Mouse (Mus musculus) midbrain, embryonic 16.5 days (tissue): ENCODE measurements around the gene Kdm2b. TPM values are rescaled to one million over a fixed set of nuclear protein-coding genes. Genes with fewer than 3 reads are reported as not detected.

ENCODE experiments used
- ATAC-seq: fragments of 200-750 bp; cut with Nextera tagmentation; 2 replicates; pipeline ENCODE4 v1.8.0; 2017; ENCODE audit warnings: moderate TSS enrichment
- H3K27ac ChIP-seq: fragments of 300-500 bp; sonication (generic); 2 replicates; pipeline ENCODE4 v1.5.1; 2014; ENCODE audit warnings: mild to moderate bottlenecking, low read length, mixed read lengths
- H3K27me3 ChIP-seq: fragments of 300-500 bp; sonication (generic); 2 replicates; pipeline ENCODE4 v1.6.1; 2014; ENCODE audit warnings: low read depth, low read length, mixed read lengths; ENCODE audit not compliant: control insufficient read depth, insufficient read depth
- H3K36me3 ChIP-seq: fragments of 300-500 bp; sonication (generic); 2 replicates; pipeline ENCODE4 v1.6.1; 2014; ENCODE audit warnings: mild to moderate bottlenecking, low read length, moderate library complexity, mixed read lengths; ENCODE audit not compliant: control insufficient read depth, insufficient read depth
- H3K4me1 ChIP-seq: fragments of 300-500 bp; sonication (generic); 2 replicates; pipeline ENCODE4 v1.6.1; 2014; ENCODE audit warnings: mild to moderate bottlenecking, low read length, mixed read lengths; ENCODE audit not compliant: control insufficient read depth, insufficient read depth
- H3K4me2 ChIP-seq: fragments of 300-500 bp; sonication (generic); 2 replicates; pipeline ENCODE4 v1.6.1; 2014; ENCODE audit warnings: mild to moderate bottlenecking, low read length, mixed read lengths
- H3K4me3 ChIP-seq: fragments of 300-500 bp; sonication (generic); 2 replicates; pipeline ENCODE4 v1.5.1; 2014; ENCODE audit warnings: low read depth, mild to moderate bottlenecking, low read length, moderate library complexity, mixed read lengths
- H3K9ac ChIP-seq: fragments of 300-500 bp; sonication (generic); 2 replicates; pipeline ENCODE4 v1.6.1; 2014; ENCODE audit warnings: low read depth, low read length, mixed read lengths
- H3K9me3 ChIP-seq: fragments of 300-500 bp; sonication (generic); replicated peaks from 2 replicates; pipeline ENCODE4 v1.6.1; 2014; ENCODE audit warnings: mild to moderate bottlenecking, low read length, mixed read lengths; ENCODE audit not compliant: control insufficient read depth, poor library complexity, severe bottlenecking
- WGBS: fragments of 180-500 bp; shearing (Covaris S2); extraction: QIAGEN DNeasy Blood & Tissue Kit; methylation state at CpG from one replicate; pipeline ENCODE4 v1.1.7; 2014; 5-methylcytosine and 5-hydroxymethylcytosine counted together
- polyA plus RNA-seq: library from polyadenylated mRNA; unstranded; fragments of >200 nt; fragmentation: Nextera tagmentation; extraction: Ambion mirVana; gene quantifications from 2 replicates; pipeline ENCODE4 v1.2.1, GENCODE M21; 2015

The Kdm2b gene
- polyA plus RNA-seq, 1 experiment from 2014 or later, result 117 TPM

DNA sequence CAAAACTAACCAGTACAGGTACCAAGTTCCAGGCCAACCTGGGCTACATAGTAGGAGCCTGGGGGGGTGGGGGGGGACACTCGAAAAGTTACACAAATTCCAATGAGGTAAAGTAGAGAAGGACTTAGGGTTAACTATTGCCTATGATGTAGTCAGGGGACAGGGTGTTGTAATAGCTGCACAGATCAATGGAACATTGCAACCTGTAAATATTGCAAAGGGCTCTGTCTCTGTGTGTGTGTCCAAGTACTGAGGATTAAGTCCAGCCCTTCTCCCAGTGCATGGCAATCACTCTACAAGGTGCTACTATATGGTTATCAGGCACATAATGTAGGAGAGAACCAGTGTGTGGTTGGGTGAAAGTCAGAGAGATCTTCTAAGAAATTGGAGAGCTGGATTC lies 11.3 kb upstream of the Kdm2b start:
- no peaks in the 10 kb centered on the region; the same call in 1 of the 2 replicates for H3K4me1 ChIP-seq
- no peaks in the 10 kb centered on the region for H3K36me3 ChIP-seq
- H3K27me3 ChIP-seq, result no peaks in the 10 kb centered on the region
- no peak overlapping the region for H3K9ac ChIP-seq
- no peak overlapping the region for H3K4me3 ChIP-seq
- no peak overlapping the region for H3K4me2 ChIP-seq
- H3K27ac ChIP-seq, result no peak overlapping the region
- WGBS, result 76% methylated on average over 1 of the region's 1 CpGs
- no peak for ATAC-seq
- H3K9me3 ChIP-seq, result no peaks in the 10 kb centered on the region

DNA sequence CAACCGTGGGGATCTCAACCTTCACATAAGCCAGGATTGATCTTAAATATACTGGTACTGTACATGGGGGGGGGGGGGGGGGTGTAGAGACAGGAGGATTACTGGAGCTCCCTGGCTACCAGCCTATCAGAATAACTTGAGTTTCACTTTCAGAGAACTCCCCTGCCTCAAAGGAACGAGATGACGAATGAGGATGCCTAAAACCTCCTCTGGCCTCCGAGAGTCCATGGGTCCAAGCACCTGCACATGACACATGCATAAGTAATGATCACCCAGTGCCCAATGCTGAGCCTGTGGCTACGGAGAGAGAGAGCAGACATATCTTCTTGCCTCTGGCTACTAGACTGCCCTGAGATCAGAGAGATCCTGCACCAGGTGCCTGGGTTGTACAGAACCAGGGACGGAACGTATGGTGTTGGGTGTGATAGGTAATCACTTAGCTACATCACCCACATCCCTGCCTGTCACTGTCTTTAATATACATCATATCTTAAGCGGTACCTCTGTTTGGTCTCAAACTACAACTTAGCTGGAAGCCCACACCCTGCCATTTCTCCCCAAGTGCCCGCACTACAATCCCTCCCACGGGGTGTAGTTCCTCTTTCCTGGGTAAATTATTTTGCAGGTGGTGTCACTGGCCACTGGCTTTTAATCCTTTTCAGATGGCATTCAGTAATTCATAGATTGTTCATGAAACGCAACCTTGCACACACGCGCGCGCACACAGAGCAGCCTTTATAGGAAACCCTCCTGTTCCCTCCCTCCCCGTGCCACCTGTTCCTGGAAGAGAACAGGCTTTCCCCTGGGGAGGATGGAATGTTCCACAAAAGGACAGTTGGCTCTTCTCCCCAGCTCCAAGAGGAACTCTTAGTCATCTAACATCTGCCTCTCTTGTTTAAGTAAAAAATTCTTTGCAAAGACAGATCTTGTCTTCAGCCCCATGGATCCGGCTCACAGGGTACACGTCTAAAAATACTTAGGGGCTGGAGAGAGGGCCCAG lies 7.9 kb upstream of the Kdm2b start:
- no peak overlapping the region for H3K4me3 ChIP-seq
- H3K9me3 ChIP-seq, result no peaks in the 10 kb centered on the region
- no peak overlapping the region for H3K9ac ChIP-seq
- no peaks in the 10 kb centered on the region for H3K27me3 ChIP-seq
- no peak overlapping the region for H3K27ac ChIP-seq
- H3K36me3 ChIP-seq, result no peaks in the 10 kb centered on the region
- ATAC-seq, result no peak
- WGBS, result 85% methylated on average over 18 of the region's 18 CpGs
- no peak overlapping the region for H3K4me2 ChIP-seq
- H3K4me1 ChIP-seq, result no peaks in the 10 kb centered on the region

DNA sequence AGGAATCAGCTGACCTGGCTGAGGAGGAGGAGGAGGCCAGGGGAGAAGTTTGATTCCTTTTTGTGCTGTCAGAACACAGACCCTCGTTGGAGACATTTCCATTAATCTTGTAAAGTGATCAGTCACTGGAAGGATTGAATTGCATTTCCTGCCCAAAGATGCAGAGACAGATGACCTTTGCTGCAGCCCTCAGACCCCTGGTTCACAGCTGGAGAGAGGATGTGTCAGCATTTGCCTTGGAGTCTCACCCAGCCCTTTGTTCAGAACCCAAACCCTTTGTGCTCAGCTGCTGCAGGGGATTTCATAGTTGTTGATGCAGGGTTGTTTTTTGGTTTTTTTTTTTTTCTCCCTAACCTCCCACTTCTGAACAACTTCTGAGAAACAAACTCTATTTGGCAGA lies 5.3 kb upstream of the Kdm2b start:
- no peaks in the 10 kb centered on the region for H3K9me3 ChIP-seq
- no peak overlapping the region for H3K4me2 ChIP-seq
- H3K27me3 ChIP-seq, result no peaks in the 10 kb centered on the region
- no peak for ATAC-seq
- peaks cover 16% of the 10 kb centered on the region for H3K4me1 ChIP-seq
- no peak overlapping the region for H3K9ac ChIP-seq
- H3K4me3 ChIP-seq, result no peak overlapping the region
- no peaks in the 10 kb centered on the region for H3K36me3 ChIP-seq
- H3K27ac ChIP-seq, result no peak overlapping the region
- WGBS, result 0% methylated on average over 1 of the region's 1 CpGs

DNA sequence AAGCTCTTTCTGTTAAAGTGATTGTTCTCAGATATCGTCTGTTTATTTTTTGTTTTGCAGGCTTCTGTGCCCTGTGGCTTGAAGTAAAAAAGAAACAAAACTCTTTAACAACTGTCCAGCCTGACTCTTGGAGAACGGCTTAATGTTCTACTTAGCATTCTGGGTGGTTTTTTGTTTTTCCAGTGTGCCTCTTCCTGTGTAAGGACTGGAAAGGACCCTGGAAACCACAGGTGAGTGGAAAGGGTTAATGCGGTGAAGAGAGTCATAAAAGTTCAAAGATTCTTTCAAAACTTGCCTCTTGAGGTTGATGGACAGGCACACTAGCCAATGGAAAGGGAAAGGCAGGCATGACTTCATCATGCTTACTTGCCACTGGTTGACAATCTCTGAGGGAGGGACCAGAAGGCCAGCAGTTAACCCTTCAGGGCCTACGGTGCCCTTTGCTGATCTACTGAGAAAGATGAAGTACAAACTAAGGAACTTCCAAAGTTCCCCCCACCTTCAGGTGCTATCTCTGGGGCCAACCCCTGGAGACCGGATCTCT lies 4.8 kb upstream of the Kdm2b start:
- Histone ChIP-seq H3K36me3 (no peaks in the 10 kb centered on the region), H3K4me1 (peaks cover 21% of the 10 kb centered on the region), H3K9ac (no peak overlapping the region), H3K4me3 (no peak overlapping the region), H3K27me3 (no peaks in the 10 kb centered on the region), H3K27ac (no peak overlapping the region), H3K4me2 (0 out of 2 replicates have a peak overlapping the region, but pooled peaks have one; percentile 2), H3K9me3 (no peaks in the 10 kb centered on the region)
- 12% methylated on average over 5 of the region's 5 CpGs for WGBS
- no peak for ATAC-seq

DNA sequence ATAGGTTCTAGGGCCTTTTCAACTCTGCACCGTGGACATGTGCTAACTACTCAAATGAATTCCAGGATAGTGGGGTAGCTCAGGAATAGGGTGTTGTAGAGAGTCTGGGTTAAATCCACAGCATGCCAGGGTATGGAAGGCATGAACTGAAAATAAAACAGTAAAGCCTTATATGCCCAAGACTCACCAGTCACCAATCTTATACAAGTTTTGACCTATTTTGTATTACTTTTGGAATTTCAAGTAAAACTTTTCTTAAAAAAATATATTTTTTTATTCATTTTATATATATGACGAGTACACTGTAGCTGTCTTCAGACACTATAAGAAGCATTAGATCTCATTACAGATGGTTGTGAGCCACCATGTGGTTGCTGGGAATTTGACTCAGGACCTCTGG lies 4.2 kb upstream of the Kdm2b start:
- no peak for ATAC-seq
- 60% methylated on average over 2 of the region's 2 CpGs for WGBS
- Histone ChIP-seq H3K9me3 (no peaks in the 10 kb centered on the region), H3K27me3 (no peaks in the 10 kb centered on the region), H3K9ac (no peak overlapping the region), H3K4me1 (peaks cover 21% of the 10 kb centered on the region), H3K4me3 (no peak overlapping the region), H3K27ac (no peak overlapping the region), H3K4me2 (no peak overlapping the region), H3K36me3 (no peaks in the 10 kb centered on the region)

DNA sequence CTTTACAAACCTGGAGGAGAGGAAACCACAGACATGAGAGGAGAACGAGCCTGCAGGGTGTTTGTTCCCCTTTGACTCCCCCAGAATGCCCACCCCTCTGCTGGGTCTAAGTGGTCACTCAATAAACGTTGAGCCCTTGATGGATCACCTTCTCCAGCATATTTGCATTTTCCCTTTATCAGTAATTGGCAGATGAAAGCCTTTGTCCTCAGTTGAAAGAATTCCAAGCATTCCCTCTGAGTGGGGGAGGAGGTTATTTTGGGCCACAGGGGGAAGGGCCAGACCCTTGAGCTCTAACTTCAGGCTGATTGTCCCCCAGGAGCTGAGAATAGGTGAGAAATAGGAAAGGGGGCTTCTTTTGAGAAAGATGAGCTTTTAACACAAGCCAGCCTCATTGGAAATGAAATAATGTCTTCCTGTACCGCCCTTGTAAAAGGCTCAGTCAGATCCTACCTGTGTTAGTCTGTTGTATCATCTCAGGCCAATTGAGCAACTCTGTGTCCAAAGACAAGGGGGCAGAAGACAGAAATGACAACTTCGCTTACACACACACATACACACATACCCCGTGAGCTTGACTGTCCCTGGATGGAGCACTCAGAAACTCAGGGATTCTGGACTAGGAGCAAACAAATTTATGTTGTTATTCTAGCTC lies 1.9 kb upstream of the Kdm2b start:
- Histone ChIP-seq H3K27ac (no peak overlapping the region), H3K4me2 (peak overlapping the region; percentile 90; the same call in 1 of the 2 replicates), H3K9ac (0 out of 2 replicates have a peak overlapping the region, but pooled peaks have one; percentile 14)

DNA sequence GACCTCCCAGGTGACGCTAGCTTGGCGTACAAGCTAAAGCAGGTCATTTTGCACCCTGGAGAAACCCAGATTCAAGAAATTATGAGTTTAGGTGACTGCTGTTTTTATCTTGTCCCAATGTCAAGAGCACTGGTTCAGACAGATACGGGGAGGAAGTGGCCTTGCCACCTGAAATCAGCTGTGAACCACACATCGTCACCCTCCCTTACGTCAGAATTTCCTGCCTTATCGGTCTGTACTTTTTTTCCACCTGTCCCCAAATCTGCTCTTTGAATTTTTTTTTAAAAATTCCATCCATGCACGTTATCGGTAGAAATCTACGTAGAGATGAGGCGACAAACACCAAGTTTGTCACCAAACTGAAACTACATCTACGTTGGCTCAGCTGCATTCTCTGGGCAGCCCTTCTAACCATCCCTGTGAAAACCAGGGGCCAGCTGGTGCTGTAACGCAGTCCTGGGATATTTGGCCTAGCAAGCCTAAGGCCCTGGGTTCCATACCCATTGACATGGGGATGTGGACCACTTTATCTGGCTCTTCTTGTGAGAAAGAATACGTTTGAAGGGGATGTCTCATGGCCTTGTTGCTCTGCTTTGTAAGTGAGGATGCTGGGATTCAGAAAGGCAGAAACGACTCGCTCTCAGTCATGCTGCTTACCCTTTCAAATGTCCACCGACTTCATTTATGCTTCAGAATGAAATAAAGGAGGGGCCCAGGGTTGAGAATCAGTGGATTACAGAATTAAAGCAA lies 963 bp upstream of the Kdm2b start:
- H3K4me1 ChIP-seq, result peaks cover 35% of the 10 kb centered on the region
- H3K4me3 ChIP-seq, result peak overlapping the region; percentile 74
- no peaks in the 10 kb centered on the region for H3K27me3 ChIP-seq
- no peak for ATAC-seq
- peak overlapping the region; percentile 90 for H3K4me2 ChIP-seq
- no peak overlapping the region; the same call in 1 of the 2 replicates for H3K27ac ChIP-seq
- no peaks in the 10 kb centered on the region for H3K9me3 ChIP-seq
- 15% methylated on average over 16 of the region's 16 CpGs for WGBS
- H3K9ac ChIP-seq, result peak overlapping the region; percentile 53; the same call in 1 of the 2 replicates
- no peaks in the 10 kb centered on the region for H3K36me3 ChIP-seq

More for the DNA sequence above, 1.9 kb upstream of the Kdm2b start:
- Histone ChIP-seq H3K4me3 (no peak overlapping the region), H3K9me3 (no peaks in the 10 kb centered on the region), H3K4me1 (peaks cover 35% of the 10 kb centered on the region), H3K36me3 (no peaks in the 10 kb centered on the region), H3K27me3 (no peaks in the 10 kb centered on the region)
- no peak for ATAC-seq
- WGBS, result 29% methylated on average over 5 of the region's 5 CpGs

DNA sequence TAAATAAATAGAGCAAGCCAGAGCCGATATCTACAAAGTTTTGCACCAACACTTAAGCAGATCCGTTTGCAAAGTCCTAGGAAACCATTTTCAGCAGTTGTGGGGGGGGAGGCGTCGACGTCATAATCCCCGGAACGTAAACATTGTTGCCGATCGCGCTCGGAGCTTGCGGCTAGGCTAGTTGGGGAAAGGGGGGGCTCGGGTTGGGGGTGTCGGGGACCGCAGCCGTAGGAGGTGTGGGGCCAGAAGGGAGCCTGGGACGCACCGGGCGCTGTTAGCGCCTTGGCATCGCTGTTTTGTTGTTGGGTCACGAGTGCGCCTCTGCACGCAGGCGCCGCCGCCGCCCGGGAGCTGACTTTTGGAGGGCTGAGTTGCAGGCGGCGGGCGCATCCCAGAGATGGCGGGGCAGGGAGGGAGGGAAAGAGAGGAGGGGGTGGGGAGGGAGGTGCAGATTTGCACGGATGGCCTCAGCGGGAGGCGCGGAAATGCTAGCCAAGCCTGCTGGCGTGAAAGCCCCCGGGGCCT lies 560 bp downstream of the Kdm2b start:
- H3K27me3 ChIP-seq, result no peaks in the 10 kb centered on the region
- H3K9me3 ChIP-seq, result no peaks in the 10 kb centered on the region
- WGBS, result under 1% methylated on average over 36 of the region's 39 CpGs
- H3K4me1 ChIP-seq, result peaks cover 46% of the 10 kb centered on the region
- peak overlapping the region; percentile 80 for H3K9ac ChIP-seq
- ATAC-seq, result peak; percentile 69
- H3K4me2 ChIP-seq, result peak overlapping the region; percentile 90
- peak overlapping the region; percentile 81 for H3K27ac ChIP-seq
- H3K36me3 ChIP-seq, result no peaks in the 10 kb centered on the region
- H3K4me3 ChIP-seq, result peak overlapping the region; percentile 74
